Mouse (Mus musculus): ENCODE results near the gene Ly86. TPM values are rescaled to one million over a fixed set of nuclear protein-coding genes. Genes with fewer than 3 reads are reported as not detected.
A peak's percentile ranks its signal among the peaks of the same experiment; 100 is the strongest.

The Ly86 gene
- polyA plus RNA-seq, 1 experiment from 2014 or later, result 15.6 TPM

DNA sequence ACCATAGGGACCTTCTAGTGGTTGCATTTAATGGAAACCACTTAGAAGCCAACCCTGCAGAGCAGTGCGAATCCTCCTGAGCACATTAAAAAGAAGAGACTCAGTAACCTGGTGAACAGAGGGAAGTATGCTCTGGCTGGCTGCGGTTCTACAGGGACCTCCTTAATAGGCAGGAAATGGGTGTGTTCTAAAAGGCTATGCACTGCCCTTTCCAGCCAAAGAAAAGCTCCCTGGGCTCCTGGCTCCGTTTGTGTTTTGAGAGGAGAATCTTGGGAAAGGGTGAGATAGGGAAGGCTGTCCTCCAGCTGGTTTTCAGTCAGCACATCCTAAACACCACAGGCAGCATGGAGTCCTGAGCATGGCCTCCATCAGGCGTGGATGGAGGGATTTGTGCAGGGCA, 8.9 kb downstream of the Ly86 start:
- H3K4me2 ChIP-seq, result no peak overlapping the region
- no peak overlapping the region for H3K4me3 ChIP-seq (replicated peaks)
- WGBS (ENCODE audit: insufficient replicate concordance), result 14% methylated on average over 4 of the region's 4 CpGs
- H3K9ac ChIP-seq, result no peak overlapping the region
- no peak for ATAC-seq (ENCODE audit: insufficient read depth)
- 0 out of 2 replicates have a peak, but pooled peaks cover 6% of the 10 kb centered on the region for H3K4me1 ChIP-seq (replicated peaks)
- H3K27me3 ChIP-seq, result no peaks in the 10 kb centered on the region
- H3K27ac ChIP-seq (replicated peaks), result peak overlapping the region; percentile 3; the same call in 1 of the 2 replicates
- no peaks in the 10 kb centered on the region for H3K9me3 ChIP-seq (replicated peaks)
- H3K36me3 ChIP-seq (replicated peaks), result no peaks in the 10 kb centered on the region

DNA sequence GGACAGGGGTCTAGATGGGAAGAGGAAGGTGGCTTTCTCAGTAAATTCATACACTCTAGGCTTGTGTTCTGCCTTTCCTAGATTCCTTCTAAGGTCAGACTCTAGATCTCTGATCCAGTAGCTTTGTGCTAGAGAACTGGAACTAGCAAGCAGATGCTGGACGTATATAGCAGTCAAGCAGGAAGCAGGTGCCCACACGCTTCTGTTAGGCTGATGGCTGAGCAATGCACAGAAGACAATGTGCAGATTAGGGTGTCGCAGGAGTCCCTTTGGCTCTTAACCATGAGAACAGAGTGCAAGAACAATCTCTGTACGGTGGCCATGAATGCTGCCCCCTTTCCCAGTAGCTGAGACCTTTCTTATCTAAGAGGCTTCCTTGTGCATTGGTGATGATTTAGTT, 9.4 kb downstream of the Ly86 start:
- Histone ChIP-seq H3K4me1 (replicated peaks) (0 out of 2 replicates have a peak, but pooled peaks cover 6% of the 10 kb centered on the region), H3K9me3 (replicated peaks) (no peaks in the 10 kb centered on the region), H3K27me3 (no peaks in the 10 kb centered on the region), H3K36me3 (replicated peaks) (no peaks in the 10 kb centered on the region), H3K27ac (replicated peaks) (peak overlapping the region; percentile 3; the same call in 1 of the 2 replicates), H3K4me3 (replicated peaks) (no peak overlapping the region), H3K4me2 (no peak overlapping the region), H3K9ac (no peak overlapping the region)
- 17% methylated on average over 4 of the region's 4 CpGs for WGBS (ENCODE audit: insufficient replicate concordance)
- no peak for ATAC-seq (ENCODE audit: insufficient read depth)

DNA sequence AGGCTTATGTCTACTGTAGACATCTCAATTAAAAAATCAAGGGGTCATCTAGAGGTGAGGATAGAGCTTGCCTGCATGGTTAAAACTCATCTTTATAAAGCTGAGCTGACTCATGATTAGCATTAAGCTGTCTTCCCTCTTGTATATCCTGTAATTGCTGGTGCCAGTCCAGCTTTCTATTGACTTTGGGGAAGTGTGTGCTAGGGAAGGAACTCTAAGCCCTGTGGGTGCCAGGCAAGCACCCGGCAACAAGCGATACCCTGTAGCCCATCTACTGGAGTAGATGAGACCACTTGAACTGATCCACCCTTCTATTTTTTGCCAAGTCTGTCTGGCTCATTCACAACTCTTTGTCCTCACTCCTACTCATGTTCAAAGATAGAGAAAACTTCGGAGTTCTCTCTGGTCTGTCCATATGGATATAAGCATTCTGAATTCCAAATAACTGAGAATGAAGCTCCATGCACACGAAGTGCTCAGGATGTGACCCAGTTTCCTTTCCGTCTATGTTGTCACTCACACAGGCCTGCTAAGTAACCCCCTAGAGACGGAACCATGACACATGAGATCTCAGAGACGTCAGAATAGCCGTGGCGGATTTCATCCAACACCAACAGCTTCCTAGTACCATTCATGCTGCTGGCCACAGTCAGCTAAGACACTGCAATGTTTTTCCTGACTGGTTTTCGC, 10.8 kb downstream of the Ly86 start:
- no peaks in the 10 kb centered on the region for H3K27me3 ChIP-seq
- H3K27ac ChIP-seq (replicated peaks), result no peak overlapping the region
- H3K9me3 ChIP-seq (replicated peaks), result no peaks in the 10 kb centered on the region
- 49% methylated on average over 10 of the region's 10 CpGs for WGBS (ENCODE audit: insufficient replicate concordance)
- no peak overlapping the region for H3K9ac ChIP-seq
- no peak for ATAC-seq (ENCODE audit: insufficient read depth)
- 0 out of 2 replicates have a peak, but pooled peaks cover 6% of the 10 kb centered on the region for H3K4me1 ChIP-seq (replicated peaks)
- H3K36me3 ChIP-seq (replicated peaks), result no peaks in the 10 kb centered on the region
- H3K4me2 ChIP-seq, result no peak overlapping the region
- no peak overlapping the region for H3K4me3 ChIP-seq (replicated peaks)

GRCm38 (mm10) chr13:37356549-37356948, 11.5 kb downstream of the Ly86 start:
- Histone ChIP-seq H3K4me3 (replicated peaks) (no peak overlapping the region), H3K4me1 (replicated peaks) (0 out of 2 replicates have a peak, but pooled peaks cover 6% of the 10 kb centered on the region), H3K4me2 (no peak overlapping the region), H3K9ac (no peak overlapping the region), H3K9me3 (replicated peaks) (no peaks in the 10 kb centered on the region), H3K27me3 (no peaks in the 10 kb centered on the region), H3K36me3 (replicated peaks) (no peaks in the 10 kb centered on the region), H3K27ac (replicated peaks) (no peak overlapping the region)
- no peak for ATAC-seq (ENCODE audit: insufficient read depth)
- 34% methylated on average over 2 of the region's 2 CpGs for WGBS (ENCODE audit: insufficient replicate concordance)

GRCm38 (mm10) chr13:37358112-37358511, 13.1 kb downstream of the Ly86 start:
- Histone ChIP-seq H3K36me3 (replicated peaks) (no peaks in the 10 kb centered on the region), H3K9ac (no peak overlapping the region), H3K27ac (replicated peaks) (no peak overlapping the region), H3K4me2 (no peak overlapping the region), H3K4me3 (replicated peaks) (no peak overlapping the region), H3K27me3 (no peaks in the 10 kb centered on the region), H3K9me3 (replicated peaks) (no peaks in the 10 kb centered on the region), H3K4me1 (replicated peaks) (0 out of 2 replicates have a peak, but pooled peaks cover 6% of the 10 kb centered on the region)
- WGBS (ENCODE audit: insufficient replicate concordance), result 77% methylated on average over 2 of the region's 2 CpGs
- no peak for ATAC-seq (ENCODE audit: insufficient read depth)

GRCm38 (mm10) chr13:37361249-37361648, 16.2 kb downstream of the Ly86 start:
- H3K27ac ChIP-seq (replicated peaks), result no peak overlapping the region
- no peak overlapping the region for H3K9ac ChIP-seq
- 39% methylated on average over 1 of the region's 1 CpGs for WGBS (ENCODE audit: insufficient replicate concordance)
- no peaks in the 10 kb centered on the region for H3K9me3 ChIP-seq (replicated peaks)
- no peaks in the 10 kb centered on the region for H3K4me1 ChIP-seq (replicated peaks)
- ATAC-seq (ENCODE audit: insufficient read depth), result no peak
- H3K4me3 ChIP-seq (replicated peaks), result no peak overlapping the region
- H3K4me2 ChIP-seq, result no peak overlapping the region
- H3K27me3 ChIP-seq, result no peaks in the 10 kb centered on the region
- H3K36me3 ChIP-seq (replicated peaks), result no peaks in the 10 kb centered on the region

- WGBS (ENCODE audit: insufficient replicate concordance), result 53% methylated on average over 5 of the region's 5 CpGs
- no peaks in the 10 kb centered on the region for H3K4me1 ChIP-seq (replicated peaks)
- H3K27ac ChIP-seq (replicated peaks), result no peak overlapping the region
- H3K4me3 ChIP-seq (replicated peaks), result no peak overlapping the region
- H3K36me3 ChIP-seq (replicated peaks), result no peaks in the 10 kb centered on the region
- no peak overlapping the region for H3K4me2 ChIP-seq
- no peaks in the 10 kb centered on the region for H3K9me3 ChIP-seq (replicated peaks)
- H3K9ac ChIP-seq, result no peak overlapping the region
- H3K27me3 ChIP-seq, result no peaks in the 10 kb centered on the region
- no peak for ATAC-seq (ENCODE audit: insufficient read depth)
Measured at GRCm38 (mm10) chr13:37364351-37364750, 19.3 kb downstream of the Ly86 start.

- H3K9me3 ChIP-seq (replicated peaks), result no peaks in the 10 kb centered on the region
- WGBS (ENCODE audit: insufficient replicate concordance), result 61% methylated on average over 5 of the region's 5 CpGs
- no peaks in the 10 kb centered on the region for H3K4me1 ChIP-seq (replicated peaks)
- no peak overlapping the region for H3K4me3 ChIP-seq (replicated peaks)
- no peak overlapping the region for H3K4me2 ChIP-seq
- ATAC-seq (ENCODE audit: insufficient read depth), result no peak
- H3K27ac ChIP-seq (replicated peaks), result no peak overlapping the region
- H3K27me3 ChIP-seq, result no peaks in the 10 kb centered on the region
- no peaks in the 10 kb centered on the region for H3K36me3 ChIP-seq (replicated peaks)
- H3K9ac ChIP-seq, result no peak overlapping the region
Measured at GRCm38 (mm10) chr13:37376411-37376810, 31.4 kb downstream of the Ly86 start.

DNA sequence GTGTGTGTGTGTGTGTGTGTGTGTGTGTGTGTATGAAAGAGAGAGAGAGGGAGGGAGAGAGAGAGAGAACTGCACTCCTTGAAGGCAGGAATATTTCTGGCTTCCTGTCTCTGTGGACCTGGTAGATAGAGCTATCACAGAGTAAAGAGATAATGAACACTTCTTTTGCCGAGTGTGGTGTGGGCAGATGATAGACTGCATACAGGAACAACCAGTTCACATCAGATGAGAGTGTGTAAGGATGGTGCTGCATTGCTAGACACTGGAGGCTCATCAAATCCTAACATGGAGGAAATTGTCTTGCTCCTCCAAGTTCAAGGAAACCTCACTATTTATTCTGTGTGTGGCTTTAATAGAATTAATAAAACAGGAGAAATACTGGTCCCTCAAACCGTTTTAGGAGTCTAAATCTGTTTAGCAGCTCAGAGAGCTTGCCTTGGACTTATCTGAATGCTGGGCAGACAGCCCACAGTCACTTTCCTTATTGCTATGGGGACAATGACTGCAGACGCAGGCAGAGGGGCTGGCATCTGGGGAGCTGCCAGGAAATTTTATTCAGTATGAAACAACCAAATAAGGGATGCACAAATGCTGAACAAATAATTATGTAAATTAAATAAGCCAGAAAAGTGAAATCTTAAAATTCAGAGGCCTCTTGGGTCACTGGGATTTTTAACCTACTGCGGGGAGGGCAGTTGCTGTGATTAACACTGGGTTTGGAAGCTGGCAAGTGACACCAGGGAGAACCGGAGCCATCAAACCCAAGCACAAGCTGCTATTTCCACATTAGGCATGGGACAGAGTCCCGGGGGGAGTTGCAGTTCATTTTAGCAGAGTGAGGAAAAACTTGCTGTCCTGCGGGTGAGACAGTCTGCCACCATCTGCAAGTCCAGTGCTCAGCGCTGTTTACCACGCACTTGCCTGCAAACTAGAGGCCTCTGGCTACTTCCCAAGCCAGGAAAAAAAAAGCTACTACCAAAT, 43.5 kb downstream of the Ly86 start:
- H3K36me3 ChIP-seq (replicated peaks), result no peaks in the 10 kb centered on the region
- H3K4me2 ChIP-seq, result no peak overlapping the region
- H3K4me1 ChIP-seq (replicated peaks), result no peaks in the 10 kb centered on the region
- 49% methylated on average over 9 of the region's 9 CpGs for WGBS (ENCODE audit: insufficient replicate concordance)
- no peak overlapping the region for H3K27ac ChIP-seq (replicated peaks)
- no peak overlapping the region for H3K4me3 ChIP-seq (replicated peaks)
- H3K9me3 ChIP-seq (replicated peaks), result no peaks in the 10 kb centered on the region
- no peaks in the 10 kb centered on the region for H3K27me3 ChIP-seq
- no peak for ATAC-seq (ENCODE audit: insufficient read depth)
- H3K9ac ChIP-seq, result no peak overlapping the region

DNA sequence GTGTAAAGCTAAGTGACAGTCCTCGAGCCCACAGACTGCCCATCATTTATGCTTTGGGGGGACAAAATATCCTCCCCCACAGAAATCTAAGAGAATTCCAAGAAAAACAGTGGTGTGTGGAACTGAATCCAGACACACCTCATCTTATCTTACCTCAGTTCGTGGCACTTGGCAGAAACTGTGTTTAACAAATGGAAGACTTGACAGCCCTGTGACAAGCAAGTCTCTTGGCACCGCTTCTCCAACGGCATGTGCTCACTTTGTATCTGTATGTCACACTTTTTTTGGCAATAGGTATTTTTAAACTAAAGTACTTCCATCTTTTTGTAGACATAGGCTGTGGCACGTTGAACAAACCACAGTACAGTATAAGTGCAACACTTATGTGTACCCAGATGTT, 44.3 kb downstream of the Ly86 start:
- WGBS (ENCODE audit: insufficient replicate concordance), result 34% methylated on average over 5 of the region's 5 CpGs
- H3K9ac ChIP-seq, result no peak overlapping the region
- no peaks in the 10 kb centered on the region for H3K4me1 ChIP-seq (replicated peaks)
- no peak overlapping the region for H3K4me3 ChIP-seq (replicated peaks)
- H3K27me3 ChIP-seq, result no peaks in the 10 kb centered on the region
- H3K9me3 ChIP-seq (replicated peaks), result no peaks in the 10 kb centered on the region
- no peak overlapping the region for H3K27ac ChIP-seq (replicated peaks)
- H3K4me2 ChIP-seq, result no peak overlapping the region
- no peaks in the 10 kb centered on the region for H3K36me3 ChIP-seq (replicated peaks)
- ATAC-seq (ENCODE audit: insufficient read depth), result no peak

GRCm38 (mm10) chr13:37398791-37399190, 53.8 kb downstream of the Ly86 start:
- WGBS (ENCODE audit: insufficient replicate concordance), result 56% methylated on average over 4 of the region's 4 CpGs
- no peak for ATAC-seq (ENCODE audit: insufficient read depth)

More at GRCm38 (mm10) chr13:37398791-37399190, 53.8 kb downstream of the Ly86 start:
- H3K27me3 ChIP-seq, result no peaks in the 10 kb centered on the region
- no peak overlapping the region for H3K27ac ChIP-seq (replicated peaks)
- H3K36me3 ChIP-seq (replicated peaks), result no peaks in the 10 kb centered on the region
- no peak overlapping the region for H3K4me3 ChIP-seq (replicated peaks)
- H3K9me3 ChIP-seq (replicated peaks), result no peaks in the 10 kb centered on the region
- H3K9ac ChIP-seq, result no peak overlapping the region
- H3K4me2 ChIP-seq, result no peak overlapping the region
- no peaks in the 10 kb centered on the region for H3K4me1 ChIP-seq (replicated peaks)

Measured in liver, embryonic 15.5 days (tissue).